Mouse (Mus musculus) left cerebral cortex, adult 8-10 months (tissue): ENCODE measurements around the gene Gpr18. TPM values are rescaled to one million over a fixed set of nuclear protein-coding genes. Genes with fewer than 3 reads are reported as not detected.

Experiments used
- DNase-seq, 2 experiments: peaks; one replicate each; pipeline ENCODE4 v3.0.0; 2022; ENCODE audit warnings: low spot score in 2 of 2
- total RNA-seq, 4 experiments: library from RNA; stranded (reverse); gene quantifications; 2 replicates each; pipeline ENCODE4 v1.2.4; 2022

Gpr18 gene
- total RNA-seq, 4 experiments from 2014 or later, result not detected

DNA sequence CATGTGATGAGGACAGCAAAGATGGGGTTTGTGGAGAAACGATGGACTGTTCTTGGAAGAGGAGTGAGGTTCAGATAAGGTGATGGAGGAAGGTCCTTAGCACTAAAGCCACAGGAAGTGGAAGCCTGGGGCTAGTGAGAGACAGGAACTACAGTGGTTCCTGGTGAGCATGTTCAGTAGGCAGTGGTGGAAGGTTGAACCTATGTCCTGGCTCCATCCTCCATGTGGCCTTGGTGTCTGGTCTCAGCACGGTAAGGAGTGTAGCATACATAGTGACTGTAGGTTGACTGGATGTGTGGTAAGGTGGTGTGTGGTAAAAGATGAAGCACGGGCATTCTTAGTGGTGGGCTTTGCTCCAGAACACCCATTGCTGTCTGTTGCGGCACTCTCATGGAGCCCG is 34.3 kb upstream of the Gpr18 start:
- no peak for DNase-seq

DNA sequence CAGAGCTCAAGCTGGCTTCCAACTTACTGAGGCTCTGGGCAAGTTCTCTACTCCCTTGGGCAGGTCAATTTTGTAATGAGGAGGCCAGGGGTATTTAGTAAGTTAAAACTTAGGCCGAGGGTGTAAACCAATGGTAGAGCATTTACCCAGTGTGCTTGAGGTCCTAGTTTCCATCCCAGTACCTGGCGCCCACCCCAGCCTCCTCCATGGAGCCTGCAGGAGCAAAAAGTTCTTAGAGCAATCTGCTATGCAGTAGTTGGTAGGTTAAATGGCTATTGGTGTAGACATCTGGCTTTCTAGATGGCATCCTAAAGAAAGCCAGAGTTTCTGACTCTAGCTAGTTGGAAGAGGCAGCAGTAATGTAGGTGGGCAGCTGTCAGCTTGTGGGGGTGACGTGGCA is 33.9 kb upstream of the Gpr18 start:
- no peak for DNase-seq

DNA sequence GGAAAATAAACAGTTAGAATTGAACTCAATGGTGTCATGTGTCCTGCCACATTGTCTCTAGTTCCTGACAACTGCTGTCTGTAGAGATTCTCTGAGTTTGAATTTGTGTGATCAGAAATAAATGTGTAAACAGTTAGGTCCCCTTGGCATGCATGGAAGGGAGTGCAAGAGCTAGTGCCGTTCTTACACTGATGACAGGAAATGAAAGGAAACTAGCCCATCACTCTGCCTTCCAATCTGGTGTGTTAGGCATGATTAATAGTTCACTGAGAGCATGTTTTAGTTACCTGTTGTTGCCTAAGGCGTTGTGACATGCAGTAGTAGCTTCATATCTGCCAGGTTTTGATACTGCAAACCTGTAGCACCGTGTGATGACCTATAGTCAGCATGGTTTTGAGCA is 32.4 kb upstream of the Gpr18 start:
- DNase-seq, result no peak

DNA sequence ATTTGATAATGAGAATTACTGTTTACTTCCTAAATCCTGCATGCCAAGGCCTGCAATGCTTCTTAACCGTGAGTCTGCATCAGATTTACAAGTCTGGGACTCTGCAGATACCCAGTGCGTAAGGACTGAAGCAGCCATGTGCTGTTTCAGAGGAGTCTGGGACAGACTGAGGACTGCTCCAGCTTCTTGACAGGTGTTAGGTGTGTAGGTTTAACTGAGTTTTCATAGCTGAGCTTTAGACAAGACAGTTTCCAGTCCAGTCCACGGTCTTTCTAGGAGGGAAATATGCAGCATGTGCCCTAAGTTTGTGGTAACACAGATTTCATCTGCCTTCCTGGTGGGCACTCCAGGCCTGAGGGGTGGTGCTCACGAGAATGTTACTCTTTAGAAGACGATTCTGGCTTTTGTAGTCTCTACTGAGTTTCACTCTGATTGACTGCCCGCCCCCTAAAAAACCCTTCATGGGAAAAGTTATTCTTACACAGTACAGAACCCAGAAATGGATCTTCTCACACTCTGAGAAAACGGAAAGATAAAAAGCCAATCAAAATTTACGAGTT is 31.7 kb upstream of the Gpr18 start:
- DNase-seq, result no peak

DNA sequence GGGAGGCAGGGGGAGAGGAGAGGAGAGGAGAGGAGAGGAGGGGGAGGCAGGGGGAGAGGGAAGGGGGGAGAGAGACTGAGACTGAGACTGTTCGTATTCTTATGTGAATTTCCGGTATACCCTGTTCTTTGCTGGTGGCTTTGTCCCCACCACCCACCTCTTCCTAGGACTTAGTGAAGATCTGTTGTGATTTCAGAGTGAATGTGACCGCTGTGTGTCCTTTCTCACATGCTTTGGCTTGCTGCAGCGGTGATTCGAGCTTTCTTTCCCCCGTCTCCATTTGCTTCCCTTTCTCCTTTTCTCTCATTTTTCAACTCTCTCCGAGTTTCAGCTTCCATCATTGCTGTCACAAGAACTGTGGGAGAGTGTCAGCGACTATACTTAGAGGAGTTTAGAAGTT is 31.1 kb upstream of the Gpr18 start:
- no peak for DNase-seq

DNA sequence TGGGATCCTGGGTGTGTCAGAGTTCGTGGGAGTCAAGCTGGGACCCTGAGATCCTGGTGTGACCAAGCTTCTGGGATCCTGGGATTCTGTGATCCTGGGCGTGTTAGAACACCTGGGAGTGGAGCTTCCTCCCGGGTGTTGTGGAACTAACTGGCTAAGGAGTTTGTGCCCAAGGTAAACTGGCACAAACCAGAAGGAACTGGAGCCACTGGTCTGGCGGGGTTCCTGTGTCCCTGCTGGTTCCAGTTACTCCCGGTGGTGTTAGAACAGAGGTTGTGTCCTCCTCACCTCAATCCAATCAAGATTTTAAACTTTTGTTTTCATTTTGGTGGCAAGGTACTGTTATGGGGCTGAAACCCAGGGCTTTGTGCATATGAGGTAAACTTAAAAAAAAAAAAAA is 30.6 kb upstream of the Gpr18 start:
- DNase-seq, result no peak

DNA sequence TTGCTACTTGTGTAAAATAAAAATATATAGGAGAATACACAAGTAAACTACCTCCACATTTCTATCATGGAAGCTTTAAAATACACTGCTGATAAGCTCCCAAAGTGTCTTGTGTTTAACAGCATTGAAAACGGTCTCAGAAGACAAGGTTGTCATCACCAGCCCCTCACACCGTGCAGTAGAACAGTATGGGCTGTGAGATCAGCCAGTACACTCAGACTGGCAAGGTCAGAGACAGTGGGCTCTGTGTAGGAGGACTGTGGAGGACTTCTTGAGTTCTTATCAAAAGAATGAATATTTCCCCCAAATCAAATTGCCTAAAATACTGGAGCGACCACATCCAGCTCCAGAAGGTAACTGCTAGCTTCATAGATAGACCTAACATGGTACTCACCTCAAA is 24.0 kb upstream of the Gpr18 start:
- DNase-seq, result no peak

DNA sequence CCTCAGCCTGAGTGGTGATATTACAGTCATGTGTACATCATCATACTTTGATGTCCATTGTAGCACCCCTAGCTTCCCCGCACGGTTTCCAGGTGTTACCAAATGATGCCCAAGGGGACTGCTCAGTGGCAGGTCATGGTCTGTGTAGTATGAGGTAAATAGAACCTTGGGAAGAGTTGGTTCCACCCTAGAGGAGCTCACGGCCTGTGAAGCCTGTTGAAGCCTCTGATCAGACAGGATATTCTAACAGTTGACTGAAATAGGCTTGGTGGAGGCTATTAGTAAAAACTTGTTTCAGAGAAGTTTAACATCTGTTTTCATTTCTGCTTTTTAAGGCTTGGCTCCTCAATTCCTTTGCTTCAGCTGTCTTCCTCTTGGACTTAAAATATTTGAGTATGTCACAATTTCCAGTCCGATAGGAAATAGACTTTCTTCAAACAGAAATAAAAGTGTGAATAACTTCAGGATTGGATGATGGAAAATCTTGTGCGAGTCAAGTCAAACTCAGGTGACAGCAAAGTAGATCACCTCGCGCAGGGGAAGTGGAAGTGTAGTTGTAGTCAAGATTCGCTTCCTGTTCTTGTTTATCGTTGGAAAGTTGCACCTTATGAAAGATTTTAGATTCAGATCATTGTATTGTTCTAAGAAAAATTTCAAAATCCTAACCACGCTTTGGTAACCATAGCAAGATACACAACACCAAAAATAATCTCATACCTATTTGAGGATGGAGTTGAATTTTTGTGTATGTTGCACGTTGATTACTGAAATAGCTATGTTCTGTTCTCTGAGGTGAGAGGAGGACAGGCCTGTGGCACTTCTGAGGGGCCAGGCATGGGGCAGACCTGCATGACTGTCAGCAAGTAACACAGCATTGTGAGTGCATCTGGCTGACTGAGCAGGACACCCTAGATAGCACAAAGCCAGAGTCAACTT is 22.9 kb upstream of the Gpr18 start:
- DNase-seq, result no peak

DNA sequence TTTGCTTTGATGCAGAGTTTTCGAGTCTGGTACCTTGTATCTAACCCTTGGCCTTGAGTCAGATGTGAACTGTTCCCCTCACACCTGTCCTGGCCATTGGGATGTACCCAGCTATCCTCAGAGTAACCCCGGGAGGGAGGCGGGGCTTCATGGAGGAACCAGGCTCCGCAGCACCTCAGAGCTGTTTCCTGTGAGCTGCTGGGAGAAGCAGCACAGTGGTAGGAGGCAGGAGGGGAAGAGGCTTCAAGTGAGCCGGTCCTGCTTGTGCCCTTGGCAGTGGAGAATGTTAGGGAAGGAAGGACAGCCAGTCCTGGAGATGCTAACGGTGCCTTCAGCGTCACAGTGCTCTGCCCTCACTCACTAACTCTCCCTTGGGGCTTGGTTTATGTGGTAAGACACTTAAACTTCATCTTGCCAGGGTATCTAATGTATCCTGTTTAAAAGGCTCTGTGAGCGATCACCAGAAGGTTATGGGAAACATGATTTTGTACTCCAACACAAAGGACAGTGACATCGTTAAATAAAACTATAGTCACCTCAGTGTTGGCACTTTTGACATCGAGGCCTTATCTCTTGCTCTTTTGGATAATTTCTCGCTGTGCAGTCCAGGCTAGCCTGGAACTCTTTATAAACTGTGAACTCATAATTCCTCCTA is 22.1 kb upstream of the Gpr18 start:
- no peak for DNase-seq

DNA sequence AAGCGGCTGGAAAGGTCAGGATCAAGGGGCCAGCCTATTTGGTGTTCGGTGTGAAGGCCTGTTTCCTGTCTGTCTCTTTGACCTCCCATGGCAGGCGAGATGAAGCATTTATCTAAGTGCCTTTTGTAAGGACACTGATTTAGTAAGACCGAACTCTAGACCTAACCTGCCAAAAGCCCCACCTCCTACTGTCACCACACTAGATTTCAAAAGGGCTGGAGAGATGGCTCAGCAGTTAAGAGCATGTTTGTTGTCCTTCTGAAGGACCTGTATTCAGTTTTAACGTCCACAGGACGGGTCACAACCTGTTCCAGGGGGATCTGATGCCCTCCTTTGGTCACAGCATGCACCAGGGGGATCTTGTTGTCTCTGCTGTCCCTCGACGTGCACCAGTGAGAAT is 21.3 kb upstream of the Gpr18 start:
- no peak for DNase-seq

DNA sequence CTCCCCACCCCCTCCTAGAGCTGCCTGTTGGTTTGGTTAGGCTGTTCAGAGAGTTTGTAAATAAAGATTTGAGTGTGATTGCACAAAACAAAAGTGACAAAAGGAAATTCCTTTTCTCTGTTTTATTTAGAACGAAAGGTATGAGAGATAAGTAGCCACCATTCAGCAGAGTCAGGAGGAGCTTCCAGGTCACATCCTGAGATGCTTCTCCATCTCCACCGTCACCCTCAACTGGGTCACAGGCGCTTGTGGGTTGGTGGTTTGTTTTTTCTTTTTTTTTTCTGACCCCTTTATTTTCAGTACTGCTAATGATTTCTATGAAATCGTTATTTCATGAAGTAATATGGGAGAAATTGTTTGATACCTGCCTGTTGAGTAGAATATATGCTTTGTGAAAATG is 20.8 kb upstream of the Gpr18 start:
- DNase-seq, result no peak

DNA sequence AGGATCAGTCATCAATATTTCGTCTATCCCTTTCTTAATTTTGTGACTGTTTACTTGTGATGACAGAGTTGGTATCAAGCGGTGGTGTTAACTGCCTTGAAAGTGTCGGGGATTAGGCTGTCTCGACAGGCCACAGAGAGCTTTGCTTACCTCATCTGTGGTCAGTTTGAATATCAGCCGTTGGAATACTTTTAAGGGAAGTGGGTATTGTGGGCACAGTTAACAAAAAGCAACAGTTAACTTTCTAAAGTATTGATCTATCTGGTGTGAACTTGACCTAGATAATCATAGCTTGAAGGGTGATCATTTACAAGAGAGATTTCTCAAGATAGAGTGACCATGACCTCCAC is 19.0 kb upstream of the Gpr18 start:
- DNase-seq, result no peak

DNA sequence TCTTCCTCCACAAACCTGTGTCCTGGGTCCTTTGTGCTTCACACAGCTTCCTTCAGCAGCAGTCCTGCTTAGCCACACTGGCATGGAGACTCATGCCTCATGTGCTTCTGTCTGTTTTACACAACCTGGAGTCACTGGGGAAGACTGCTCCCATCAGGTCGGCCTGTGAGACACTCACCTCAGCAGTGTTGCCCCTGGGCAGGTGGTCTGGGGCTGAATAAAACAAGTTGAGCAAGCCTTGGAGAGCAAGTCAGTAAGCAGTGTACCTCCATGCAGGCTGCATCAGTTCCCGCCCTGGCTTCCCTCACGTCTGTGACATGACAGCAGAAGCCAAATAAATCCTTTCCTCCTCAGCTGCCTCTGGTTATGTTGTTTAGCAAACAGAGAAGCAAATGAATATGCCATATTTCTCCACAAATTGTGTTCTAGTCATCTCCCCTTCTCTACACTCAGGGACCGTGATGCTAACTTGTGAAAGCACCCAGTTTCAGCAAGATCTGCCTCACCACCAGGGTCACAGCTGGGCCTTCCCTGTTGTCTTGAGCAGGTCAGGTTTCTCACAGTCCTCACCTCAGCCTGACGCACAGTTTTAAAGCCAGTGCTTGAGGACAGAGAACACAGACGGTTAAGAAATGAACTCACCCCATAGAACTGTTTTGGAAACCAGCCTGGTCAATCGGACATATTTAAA is 18.5 kb upstream of the Gpr18 start:
- no peak for DNase-seq

DNA sequence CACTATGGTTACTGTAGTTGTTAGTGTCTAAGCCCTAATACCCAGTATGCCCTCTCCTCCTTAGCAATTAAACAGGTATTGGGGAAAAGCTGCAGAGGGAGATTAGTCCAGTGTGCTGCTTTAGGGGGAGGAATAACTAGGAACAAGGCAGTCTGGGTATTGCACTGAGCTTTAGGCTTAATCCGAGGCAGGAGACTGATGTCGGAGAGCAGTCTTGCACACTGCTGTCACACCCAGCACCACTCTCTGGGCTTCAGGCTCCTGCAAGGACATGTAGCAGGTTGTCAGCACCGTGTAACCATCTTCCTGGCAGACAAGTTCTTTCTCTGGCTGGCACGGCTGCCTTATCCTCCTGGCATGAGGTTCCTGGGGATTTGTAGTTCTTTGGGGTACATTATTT is 16.6 kb upstream of the Gpr18 start:
- DNase-seq, result no peak

DNA sequence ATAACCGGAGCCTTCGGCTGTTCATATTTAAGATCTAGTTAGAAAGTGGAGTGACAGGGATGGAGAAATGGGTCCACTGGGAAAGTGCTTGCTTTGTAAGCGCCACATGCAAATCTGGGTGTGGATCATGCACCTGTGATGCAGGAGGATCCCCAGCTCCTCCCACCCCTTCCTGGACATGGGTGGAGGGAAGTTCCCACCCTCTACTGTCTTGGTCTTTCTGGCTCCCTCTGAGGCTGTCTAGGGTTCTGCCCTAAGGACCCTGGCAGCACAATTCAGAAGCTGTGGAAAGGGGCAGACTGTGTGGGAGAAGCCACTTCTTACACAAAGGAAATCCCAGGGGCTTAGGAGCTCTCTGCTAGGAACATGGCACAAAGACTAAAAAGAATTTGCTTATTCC is 16.0 kb upstream of the Gpr18 start:
- DNase-seq, result no peak

DNA sequence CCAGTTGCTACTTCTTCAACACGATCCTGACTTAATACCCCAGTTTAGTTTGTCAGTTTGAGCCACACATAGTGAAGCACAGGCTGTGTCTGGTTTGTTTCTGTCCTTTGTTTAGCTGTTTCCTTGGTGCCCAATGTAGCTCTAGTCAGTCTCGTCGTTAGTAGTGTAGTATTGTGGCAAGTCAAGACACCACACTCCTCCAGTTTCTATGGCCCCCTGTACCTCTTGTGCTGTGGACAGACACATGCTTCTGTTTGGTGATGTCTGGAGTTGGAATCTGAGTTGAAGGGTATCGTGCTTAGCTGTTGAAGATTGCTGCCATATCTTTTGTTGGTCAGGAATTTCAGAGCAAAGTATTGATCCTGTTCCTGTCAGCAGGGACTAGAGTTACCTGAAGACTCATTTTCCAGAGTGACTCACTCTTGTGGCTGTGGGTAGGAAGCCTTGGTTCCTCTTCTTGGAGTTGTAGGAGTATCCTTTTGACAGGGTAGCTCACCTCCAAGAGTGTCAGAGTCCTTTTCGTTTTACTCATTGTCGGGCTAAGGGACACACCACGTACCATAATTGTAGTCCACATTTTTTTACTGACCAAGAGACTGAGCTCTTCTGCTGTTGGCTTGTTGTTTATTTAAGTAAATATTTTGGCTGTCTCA is 15.3 kb upstream of the Gpr18 start:
- no peak for DNase-seq

DNA sequence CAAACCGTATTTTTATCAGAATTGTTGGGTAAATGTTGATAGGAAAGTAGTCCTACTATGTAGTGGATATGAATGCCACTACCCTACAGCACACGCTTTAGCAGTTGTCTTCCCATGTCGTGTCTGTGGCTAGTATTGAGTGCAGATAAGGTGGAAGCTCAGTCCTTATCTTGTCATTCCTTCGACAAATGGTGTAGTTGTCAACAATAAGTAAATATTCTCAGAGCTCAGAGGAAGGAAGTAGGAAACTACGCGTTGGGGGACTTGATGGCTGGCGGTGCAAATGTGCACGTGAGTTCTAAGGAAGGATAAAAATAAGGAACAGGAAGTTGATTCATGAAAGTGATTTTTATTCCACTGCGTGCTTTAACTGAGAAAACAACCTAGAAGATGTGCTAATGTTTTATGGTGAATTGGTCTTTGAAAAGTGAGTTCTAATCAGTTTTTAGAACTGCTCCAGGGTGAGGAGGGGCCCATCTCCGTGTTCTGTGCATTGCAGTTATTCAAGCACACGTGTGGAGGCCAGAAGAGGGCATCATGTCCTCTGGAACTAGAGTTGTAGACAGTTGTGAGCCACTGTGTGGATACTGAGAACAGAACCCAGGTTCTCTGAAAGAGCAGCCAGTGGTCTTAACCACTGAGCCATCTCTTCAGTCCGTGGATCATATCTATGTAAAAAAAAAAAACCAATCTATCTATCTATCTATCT is 13.8 kb upstream of the Gpr18 start:
- DNase-seq, result no peak

DNA sequence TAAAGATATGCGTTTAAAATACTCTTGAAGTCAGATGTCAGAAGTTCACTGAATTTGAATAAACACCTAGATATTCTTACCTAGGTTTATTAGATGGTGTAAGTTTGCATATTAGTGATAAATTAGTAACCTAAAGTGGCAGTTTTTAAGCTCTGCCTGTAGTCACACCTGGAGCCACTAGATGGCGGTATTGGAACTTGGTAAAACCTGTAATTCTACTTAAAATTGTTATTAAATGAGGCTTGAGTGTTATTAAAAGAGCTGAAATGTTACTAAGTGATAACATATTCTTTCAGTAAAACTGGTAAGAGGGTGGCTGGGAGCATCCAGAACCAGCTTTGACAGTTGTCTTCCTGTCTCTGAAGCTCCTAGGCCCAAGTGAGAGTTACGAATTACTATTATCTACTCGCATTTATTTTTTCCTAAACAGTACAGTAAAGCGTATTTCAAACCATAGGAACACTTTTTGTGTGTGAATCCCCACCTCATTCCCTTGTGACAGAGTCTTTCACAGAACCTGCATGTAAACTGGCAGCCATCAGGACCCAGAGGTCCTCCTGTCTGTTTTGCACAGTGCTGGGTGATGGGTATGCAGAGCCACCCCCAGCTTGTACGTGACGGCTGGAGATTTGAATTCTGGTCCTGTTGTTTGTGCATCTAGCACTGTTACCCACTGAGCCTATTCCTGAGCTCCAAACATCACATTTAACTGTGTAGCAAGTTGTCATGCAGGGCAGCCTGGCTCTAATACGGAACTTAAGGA is 13.0 kb upstream of the Gpr18 start:
- no peak for DNase-seq

DNA sequence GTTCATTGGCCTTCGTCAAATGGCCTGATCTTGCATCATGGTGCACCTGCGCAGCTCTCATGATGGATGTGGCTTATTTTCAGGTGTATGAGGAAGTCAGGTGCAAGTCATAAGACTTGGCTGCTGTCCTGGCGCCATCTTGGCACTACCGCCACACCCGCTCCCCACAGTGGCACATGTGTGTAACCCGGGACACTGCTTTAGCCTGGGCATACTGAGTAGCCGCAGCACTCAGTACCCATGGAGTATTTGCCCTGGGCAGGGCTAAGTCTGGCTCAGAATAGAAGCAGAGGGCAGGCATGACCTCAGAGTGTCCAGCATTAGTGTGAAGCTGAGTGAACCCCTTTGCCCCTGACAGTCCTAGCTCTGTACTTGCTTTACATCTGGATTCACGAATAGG is 11.9 kb upstream of the Gpr18 start:
- DNase-seq, result no peak

DNA sequence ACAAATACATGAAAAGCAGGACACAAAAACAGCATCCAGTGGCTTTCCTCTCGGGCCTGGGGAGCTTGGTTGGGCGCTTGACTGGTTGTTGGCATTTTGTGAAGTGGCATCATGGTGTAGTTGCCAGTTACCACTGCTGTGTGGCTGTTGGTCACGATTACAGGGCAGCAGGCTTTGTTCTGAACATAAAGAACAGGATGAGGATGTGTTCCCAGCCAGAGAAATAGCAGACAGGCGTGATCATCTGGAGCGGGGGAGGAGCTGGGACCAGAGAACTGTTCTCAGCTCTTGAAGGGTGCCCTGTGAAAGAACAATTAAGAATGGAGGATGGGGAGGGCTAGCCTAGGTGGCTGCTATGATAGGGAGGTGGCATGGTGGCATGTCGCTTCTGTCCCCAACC is 11.3 kb upstream of the Gpr18 start:
- no peak for DNase-seq
